Mouse (Mus musculus) testis, adult 2 months (tissue): ENCODE data around the gene Ube2o.

Experiments used
- CTCF ChIP-seq: fragments of 200-500 bp; IDR thresholded peaks from 2 replicates; pipeline ENCODE4 v1.5.1; 2012; ENCODE audit warnings: low read depth, mild to moderate bottlenecking, inconsistent platforms, low read length, moderate library complexity; ENCODE audit not compliant: control insufficient read depth, insufficient read depth, insufficient replicate concordance
- POLR2A ChIP-seq: fragments of 200-500 bp; IDR thresholded peaks from 2 replicates; pipeline ENCODE4 v1.6.1; 2012; ENCODE audit warnings: low read depth, mild to moderate bottlenecking, inconsistent platforms, low read length, moderate library complexity; ENCODE audit not compliant: control insufficient read depth

- TF ChIP-seq POLR2A (no peak), CTCF (no peak)
These were observed 19.9 kb upstream of the Ube2o start for GRCm38 (mm10) chr11:116601166-116601565.
